Mouse (Mus musculus): ENCODE measurements around the gene Prc1. TPM values are rescaled to one million over a fixed set of nuclear protein-coding genes. Genes with fewer than 3 reads are reported as not detected.

The Prc1 gene
- polyA plus RNA-seq, 1 experiment from 2014 or later = 177 TPM

GRCm38 (mm10) chr7:80294764-80295648 is 756 bp downstream of the Prc1 start:
- peak overlapping the region; percentile 94 for H3K27ac ChIP-seq
- peaks cover 27% of the 10 kb centered on the region for H3K4me1 ChIP-seq
- ATAC-seq (ENCODE audit: borderline replicate concordance, extremely low read depth, low FRiP score, low TSS enrichment) = peak; percentile 60
- H3K9me3 ChIP-seq = no peaks in the 10 kb centered on the region
- WGBS = 4% methylated on average over 37 of the region's 37 CpGs
- peak overlapping the region; percentile 73 for H3K4me2 ChIP-seq
- H3K9ac ChIP-seq = peak overlapping the region; percentile 92
- H3K36me3 ChIP-seq = peaks cover 18% of the 10 kb centered on the region
- H3K4me3 ChIP-seq = peak overlapping the region; percentile 93
- H3K27me3 ChIP-seq = no peaks in the 10 kb centered on the region

- peak overlapping the region; percentile 16; the same call in 1 of the 2 replicates for H3K4me2 ChIP-seq
- H3K9ac ChIP-seq = 0 out of 2 replicates have a peak overlapping the region, but pooled peaks have one; percentile 2
- no peak overlapping the region for H3K27ac ChIP-seq
- no peaks in the 10 kb centered on the region for H3K9me3 ChIP-seq
- H3K27me3 ChIP-seq = no peaks in the 10 kb centered on the region
- no peak for ATAC-seq (ENCODE audit: borderline replicate concordance, extremely low read depth, low FRiP score, low TSS enrichment)
- peaks cover 27% of the 10 kb centered on the region for H3K4me1 ChIP-seq
- 91% methylated on average over 6 of the region's 6 CpGs for WGBS
- no peak overlapping the region; the same call in 1 of the 2 replicates for H3K4me3 ChIP-seq
- peaks cover 27% of the 10 kb centered on the region for H3K36me3 ChIP-seq
Measured at GRCm38 (mm10) chr7:80296462-80296861, 2.2 kb downstream of the Prc1 start.

GRCm38 (mm10) chr7:80297041-80297440 is 2.8 kb downstream of the Prc1 start:
- no peak overlapping the region for H3K4me3 ChIP-seq
- H3K36me3 ChIP-seq = peaks cover 32% of the 10 kb centered on the region
- peaks cover 27% of the 10 kb centered on the region for H3K4me1 ChIP-seq
- H3K27ac ChIP-seq = no peak overlapping the region
- no peak for ATAC-seq (ENCODE audit: borderline replicate concordance, extremely low read depth, low FRiP score, low TSS enrichment)
- no peaks in the 10 kb centered on the region for H3K9me3 ChIP-seq
- 69% methylated on average over 3 of the region's 3 CpGs for WGBS
- no peak overlapping the region for H3K9ac ChIP-seq
- peak overlapping the region; percentile 16; the same call in 1 of the 2 replicates for H3K4me2 ChIP-seq
- H3K27me3 ChIP-seq = no peaks in the 10 kb centered on the region

GRCm38 (mm10) chr7:80298754-80299153 is 4.5 kb downstream of the Prc1 start:
- Histone ChIP-seq H3K9ac (no peak overlapping the region), H3K4me2 (no peak overlapping the region), H3K4me3 (no peak overlapping the region), H3K9me3 (no peaks in the 10 kb centered on the region), H3K4me1 (peaks cover 25% of the 10 kb centered on the region), H3K27ac (no peak overlapping the region), H3K27me3 (no peaks in the 10 kb centered on the region), H3K36me3 (peaks cover 46% of the 10 kb centered on the region)
- 91% methylated on average over 4 of the region's 4 CpGs for WGBS
- no peak for ATAC-seq (ENCODE audit: borderline replicate concordance, extremely low read depth, low FRiP score, low TSS enrichment)

GRCm38 (mm10) chr7:80299568-80299967 is 5.3 kb downstream of the Prc1 start:
- Histone ChIP-seq H3K9me3 (no peaks in the 10 kb centered on the region), H3K27ac (no peak overlapping the region), H3K4me3 (no peak overlapping the region), H3K36me3 (peaks cover 54% of the 10 kb centered on the region), H3K9ac (no peak overlapping the region), H3K4me1 (peaks cover 23% of the 10 kb centered on the region), H3K4me2 (no peak overlapping the region), H3K27me3 (no peaks in the 10 kb centered on the region)
- WGBS = 89% methylated on average over 3 of the region's 3 CpGs
- no peak for ATAC-seq (ENCODE audit: borderline replicate concordance, extremely low read depth, low FRiP score, low TSS enrichment)

- Histone ChIP-seq H3K36me3 (peaks cover 73% of the 10 kb centered on the region), H3K27ac (no peak overlapping the region), H3K9ac (no peak overlapping the region), H3K4me2 (no peak overlapping the region), H3K4me3 (no peak overlapping the region), H3K4me1 (peaks cover 10% of the 10 kb centered on the region), H3K27me3 (no peaks in the 10 kb centered on the region), H3K9me3 (no peaks in the 10 kb centered on the region)
- no peak for ATAC-seq (ENCODE audit: borderline replicate concordance, extremely low read depth, low FRiP score, low TSS enrichment)
- whole genome bisulfite sequencing = 87% methylated on average over 2 of the region's 2 CpGs
Measured at GRCm38 (mm10) chr7:80301522-80301921, 7.3 kb downstream of the Prc1 start.

- no peaks in the 10 kb centered on the region for H3K9me3 ChIP-seq
- H3K9ac ChIP-seq = no peak overlapping the region
- H3K27ac ChIP-seq = no peak overlapping the region
- peaks cover 94% of the 10 kb centered on the region for H3K36me3 ChIP-seq
- no peaks in the 10 kb centered on the region for H3K4me1 ChIP-seq
- 81% methylated on average over 3 of the region's 3 CpGs for WGBS
- no peak overlapping the region for H3K4me3 ChIP-seq
- no peak overlapping the region for H3K4me2 ChIP-seq
- ATAC-seq (ENCODE audit: borderline replicate concordance, extremely low read depth, low FRiP score, low TSS enrichment) = no peak
- no peaks in the 10 kb centered on the region for H3K27me3 ChIP-seq
Measured at GRCm38 (mm10) chr7:80307766-80308165, 13.5 kb downstream of the Prc1 start.

GRCm38 (mm10) chr7:80310771-80311170 is 16.5 kb downstream of the Prc1 start:
- Histone ChIP-seq H3K4me1 (no peaks in the 10 kb centered on the region), H3K9me3 (no peaks in the 10 kb centered on the region; the same call in 1 of the 2 replicates), H3K4me2 (no peak overlapping the region), H3K27me3 (no peaks in the 10 kb centered on the region), H3K36me3 (peaks cover 95% of the 10 kb centered on the region), H3K27ac (no peak overlapping the region), H3K4me3 (no peak overlapping the region), H3K9ac (no peak overlapping the region)
- no peak for ATAC-seq (ENCODE audit: borderline replicate concordance, extremely low read depth, low FRiP score, low TSS enrichment)
- WGBS = 85% methylated on average over 7 of the region's 7 CpGs

GRCm38 (mm10) chr7:80315733-80316132 is 21.5 kb downstream of the Prc1 start:
- WGBS = 78% methylated on average over 2 of the region's 2 CpGs
- Histone ChIP-seq H3K4me3 (no peak overlapping the region), H3K9me3 (no peaks in the 10 kb centered on the region; the same call in 1 of the 2 replicates), H3K27me3 (no peaks in the 10 kb centered on the region), H3K27ac (no peak overlapping the region), H3K4me1 (no peaks in the 10 kb centered on the region), H3K4me2 (no peak overlapping the region), H3K9ac (no peak overlapping the region), H3K36me3 (peaks cover 76% of the 10 kb centered on the region)
- ATAC-seq (ENCODE audit: borderline replicate concordance, extremely low read depth, low FRiP score, low TSS enrichment) = no peak

- Histone ChIP-seq H3K4me1 (no peaks in the 10 kb centered on the region), H3K27me3 (no peaks in the 10 kb centered on the region), H3K36me3 (peaks cover 62% of the 10 kb centered on the region), H3K9ac (no peak overlapping the region), H3K4me2 (no peak overlapping the region), H3K9me3 (no peaks in the 10 kb centered on the region; the same call in 1 of the 2 replicates), H3K27ac (no peak overlapping the region), H3K4me3 (no peak overlapping the region)
- ATAC-seq (ENCODE audit: borderline replicate concordance, extremely low read depth, low FRiP score, low TSS enrichment) = no peak
- WGBS = 40% methylated on average over 1 of the region's 1 CpGs
Measured at GRCm38 (mm10) chr7:80317439-80318115, 23.3 kb downstream of the Prc1 start.

- Histone ChIP-seq H3K27ac (no peak overlapping the region), H3K27me3 (no peaks in the 10 kb centered on the region), H3K36me3 (peaks cover 51% of the 10 kb centered on the region), H3K9me3 (no peaks in the 10 kb centered on the region; the same call in 1 of the 2 replicates), H3K4me3 (no peak overlapping the region), H3K4me1 (peaks cover 10% of the 10 kb centered on the region), H3K9ac (no peak overlapping the region), H3K4me2 (no peak overlapping the region)
- ATAC-seq (ENCODE audit: borderline replicate concordance, extremely low read depth, low FRiP score, low TSS enrichment) = no peak
- WGBS = 79% methylated on average over 4 of the region's 4 CpGs
Measured at GRCm38 (mm10) chr7:80318670-80319069, 24.4 kb downstream of the Prc1 start.

Measured in lung, embryonic 15.5 days (tissue).